Mouse (Mus musculus) thymus, adult 2 months (tissue): ENCODE data around the gene Gnl1.

Experiments used
- CTCF ChIP-seq: fragments of 200-500 bp; IDR thresholded peaks from 2 replicates; pipeline ENCODE4 v1.5.1; 2012; ENCODE audit warnings: mild to moderate bottlenecking, control low read depth, low read length, moderate library complexity, borderline replicate concordance; ENCODE audit not compliant: control insufficient read depth, poor library complexity, insufficient read depth; ENCODE audit errors: extremely low read depth
- POLR2A ChIP-seq: fragments of 200-500 bp; IDR thresholded peaks from 2 replicates; pipeline ENCODE4 v1.6.1; 2012; ENCODE audit warnings: mild to moderate bottlenecking, low read length, control low read depth, moderate library complexity; ENCODE audit not compliant: control insufficient read depth, poor library complexity, insufficient read depth; ENCODE audit errors: extremely low read depth

- no peak for TF ChIP-seq POLR2A
- peak; percentile 79; the same call in 1 of the 2 replicates for TF ChIP-seq CTCF
Measured at GRCm38 (mm10) chr17:35996949-35997348, 17.3 kb downstream of the Gnl1 start.
